Mouse (Mus musculus) ES-E14 (cell line): ENCODE measurements around the gene Zfyve27.

Experiments used
- CHD2 ChIP-seq: IDR thresholded peaks from 2 replicates; pipeline ENCODE4 v1.6.1; 2014; ENCODE audit warnings: mild to moderate bottlenecking, low read depth, low read length, inconsistent platforms
- MAFK ChIP-seq: IDR thresholded peaks from 2 replicates; pipeline ENCODE4 v1.6.1; 2014; ENCODE audit warnings: mild to moderate bottlenecking, low read depth, low read length, inconsistent platforms; ENCODE audit not compliant: insufficient read depth

GRCm38 (mm10) chr19:42166766-42167165 is 3.0 kb downstream of the Zfyve27 start:
- TF ChIP-seq CHD2 (no peak), MAFK (no peak)
